In genomic region chr7:101414209-101414608, GRCm38 (mm10) we compare ENCODE assay signal across 17 mouse cellular contexts. TPM values are rescaled to one million over a fixed set of nuclear protein-coding genes. Genes with fewer than 3 reads are reported as not detected.
DNase-seq lines count a peak whose midpoint lies in the region; ATAC-seq lines count a peak whose summit lies in the region.
"Had no signal": no experiment of that assay in that cellular context is flagged by ENCODE, and none has a peak within 500 bp of the region (broad histone marks: within the 10 kb centered on the region; RNA-seq: fewer than 3 reads in every experiment).

No protein-coding gene starts in this region.

- peaks cover 37% of the 10 kb centered on the region for H3K4me1 ChIP-seq in heart, embryonic 13.5 days
- H3K4me1 ChIP-seq in midbrain, embryonic 10.5 days = peaks cover 39% of the 10 kb centered on the region
- H3K4me1 ChIP-seq in midbrain, embryonic 15.5 days = peaks cover 23% of the 10 kb centered on the region
- H3K4me1 ChIP-seq in forebrain, embryonic 13.5 days = peaks cover 27% of the 10 kb centered on the region

- 0 out of 2 replicates have a peak overlapping the region, but pooled peaks have one; percentile 8 for H3K9ac ChIP-seq in heart, embryonic 13.5 days
- no peak overlapping the region for H3K9ac ChIP-seq in midbrain, embryonic 15.5 days
- no peak overlapping the region for H3K9ac ChIP-seq in forebrain, embryonic 13.5 days
- H3K9ac ChIP-seq: embryonic facial prominence, embryonic 15.5 days; limb, embryonic 13.5 days; liver, postnatal 0 days; neural tube, embryonic 13.5 days had no signal

- no peak overlapping the region for H3K4me3 ChIP-seq in heart, embryonic 13.5 days
- no peak overlapping the region for H3K4me3 ChIP-seq in midbrain, embryonic 10.5 days
- H3K4me3 ChIP-seq in midbrain, embryonic 15.5 days = no peak overlapping the region
- no peak overlapping the region for H3K4me3 ChIP-seq in forebrain, embryonic 13.5 days
- H3K4me3 ChIP-seq: embryonic facial prominence, embryonic 15.5 days; limb, embryonic 13.5 days; neural tube, embryonic 13.5 days had no signal

- peaks cover 32% of the 10 kb centered on the region for H3K27me3 ChIP-seq in heart, embryonic 13.5 days (replicated peaks)
- H3K27me3 ChIP-seq in midbrain, embryonic 10.5 days (ENCODE audit: low read depth, poor library complexity, severe bottlenecking) = peaks cover 50% of the 10 kb centered on the region
- H3K27me3 ChIP-seq in midbrain, embryonic 15.5 days (replicated peaks) = 0 out of 2 replicates have a peak, but pooled peaks cover 7% of the 10 kb centered on the region
- H3K27me3 ChIP-seq in forebrain, embryonic 13.5 days = peaks cover 22% of the 10 kb centered on the region; the same call in 1 of the 2 replicates

- WGBS in heart, embryonic 13.5 days = 23% methylated on average over 4 of the region's 4 CpGs
- 66% methylated on average over 4 of the region's 4 CpGs for WGBS in midbrain, embryonic 10.5 days
- 43% methylated on average over 4 of the region's 4 CpGs for WGBS in midbrain, embryonic 15.5 days
- WGBS in forebrain, embryonic 13.5 days = 55% methylated on average over 4 of the region's 4 CpGs

- H3K27ac ChIP-seq in heart, embryonic 13.5 days (replicated peaks) = no peak overlapping the region
- peak overlapping the region; percentile 74; the same call in 1 of the 2 replicates for H3K27ac ChIP-seq in midbrain, embryonic 10.5 days (replicated peaks)
- H3K27ac ChIP-seq in midbrain, embryonic 15.5 days = no peak overlapping the region
- H3K27ac ChIP-seq in forebrain, embryonic 13.5 days = peak overlapping the region; percentile 78; the same call in 1 of the 2 replicates
- H3K27ac ChIP-seq: embryonic facial prominence, embryonic 15.5 days; hindbrain, postnatal 0 days; limb, embryonic 13.5 days had no signal

- H3K4me2 ChIP-seq in heart, embryonic 13.5 days = no peak overlapping the region
- no peak overlapping the region for H3K4me2 ChIP-seq in midbrain, embryonic 15.5 days
- H3K4me2 ChIP-seq in forebrain, embryonic 13.5 days = no peak overlapping the region
- H3K4me2 ChIP-seq: embryonic facial prominence, embryonic 15.5 days; limb, embryonic 13.5 days; neural tube, embryonic 13.5 days had no signal

- peaks cover 24% of the 10 kb centered on the region for H3K36me3 ChIP-seq in heart, embryonic 13.5 days
- no peaks in the 10 kb centered on the region for H3K36me3 ChIP-seq in midbrain, embryonic 10.5 days
- H3K36me3 ChIP-seq in midbrain, embryonic 15.5 days (replicated peaks) = no peaks in the 10 kb centered on the region
- H3K36me3 ChIP-seq in forebrain, embryonic 13.5 days (ENCODE audit: poor library complexity, severe bottlenecking) = no peaks in the 10 kb centered on the region
- H3K36me3 ChIP-seq: neural tube, embryonic 13.5 days had no signal

- ATAC-seq in heart, embryonic 13.5 days (ENCODE audit: extremely low read depth, insufficient number of reproducible peaks, low FRiP score, low TSS enrichment) = no peak
- ATAC-seq in midbrain, embryonic 15.5 days (replicated peaks) = no peak
- no peak for ATAC-seq in forebrain, embryonic 13.5 days
- ATAC-seq in megakaryocyte progenitor cell, adult 5-6 weeks (replicated peaks; ENCODE audit: poor library complexity) = no peak

- H3K9me3 ChIP-seq in heart, embryonic 13.5 days = no peaks in the 10 kb centered on the region
- H3K9me3 ChIP-seq in midbrain, embryonic 10.5 days (replicated peaks) = no peaks in the 10 kb centered on the region
- H3K9me3 ChIP-seq in midbrain, embryonic 15.5 days = no peaks in the 10 kb centered on the region
- no peaks in the 10 kb centered on the region for H3K9me3 ChIP-seq in forebrain, embryonic 13.5 days (replicated peaks)
- H3K9me3 ChIP-seq: embryonic facial prominence, embryonic 15.5 days; limb, embryonic 13.5 days; neural tube, embryonic 13.5 days had no signal

- no peak for DNase-seq in heart, adult 9 months (ENCODE audit: low spot score in 2 of 2)
- DNase-seq in midbrain, embryonic 10.5 days (ENCODE audit: low spot score) = no peak
- no peak for DNase-seq in ovary, postnatal 14 days (ENCODE audit: low spot score)
- DNase-seq: adrenal gland, postnatal 14 days; cerebellum, adult 8-10 months; kidney, adult 9 months; liver, postnatal 0 days; thymus, postnatal 25 days had no signal

RNA-seq across cellular contexts. Expression of gene Gm45837, which starts 3.5 kb away (rescaled TPM):
- not detected in 2 replicates for polyA plus RNA-seq in heart, embryonic 13.5 days (2015; fragmentation: Nextera tagmentation; extraction: Ambion mirVana)
- 3.0 TPM in 1 of 2 replicates, not detected in the other for polyA plus RNA-seq in midbrain, embryonic 10.5 days (2016; fragmentation: Nextera tagmentation; extraction: Ambion mirVana)
- polyA plus RNA-seq in midbrain, embryonic 15.5 days (2015; fragmentation: Nextera tagmentation; extraction: Ambion mirVana) = not detected in 2 replicates
- not detected in 2 replicates for polyA plus RNA-seq in forebrain, embryonic 13.5 days (2015; fragmentation: Nextera tagmentation; extraction: Ambion mirVana)
- total RNA-seq in megakaryocyte progenitor cell, adult 5-6 weeks (2015) = not detected in 2 replicates
- not detected in 2 replicates for total RNA-seq in megakaryocyte progenitor cell, adult 5-6 weeks (2017)
- total RNA-seq: adrenal gland, postnatal 14 days; gastrocnemius, postnatal 4 days; hindbrain, postnatal 0 days had no signal
- polyA plus RNA-seq: hindbrain, postnatal 0 days; liver, postnatal 0 days; neural tube, embryonic 13.5 days had no signal

RNA-seq across cellular contexts. Expression of gene Pde2a, which starts 7.3 kb away (rescaled TPM):
- 10.4 and 11.5 TPM in 2 replicates for polyA plus RNA-seq in heart, embryonic 13.5 days (2015; fragmentation: Nextera tagmentation; extraction: Ambion mirVana)
- 11.9 and 13.4 TPM in 2 replicates for polyA plus RNA-seq in midbrain, embryonic 10.5 days (2016; fragmentation: Nextera tagmentation; extraction: Ambion mirVana)
- 31.4 and 32.2 TPM in 2 replicates for polyA plus RNA-seq in midbrain, embryonic 15.5 days (2015; fragmentation: Nextera tagmentation; extraction: Ambion mirVana)
- 26.2 and 32.2 TPM in 2 replicates for polyA plus RNA-seq in forebrain, embryonic 13.5 days (2015; fragmentation: Nextera tagmentation; extraction: Ambion mirVana)
- total RNA-seq in megakaryocyte progenitor cell, adult 5-6 weeks (2015) = 24.1 and 25.6 TPM in 2 replicates
- total RNA-seq in megakaryocyte progenitor cell, adult 5-6 weeks (2017) = 30.8 and 30.9 TPM in 2 replicates

Comparison
In these comparisons a context has a peak if more than half of its experiments do, and no peak if none do; other contexts are left out.
1. H3K27ac ChIP-seq: peak in midbrain, embryonic 10.5 days (single experiment) and forebrain, embryonic 13.5 days (single experiment); none in heart, embryonic 13.5 days (single experiment) and midbrain, embryonic 15.5 days (single experiment).